Mouse (Mus musculus) skeletal muscle tissue, adult 2 months (tissue): Measurements from ENCODE around the gene 1700031F05Rik.
"Not testable (repeated sequence)": the region's sequence is repeated elsewhere in the genome, so short reads cannot be mapped to it uniquely, and the experiment has no call there.

Experiments
- DNase-seq: peaks from one replicate; pipeline ENCODE4 v3.0.0-alpha.2; 2012; ENCODE audit warnings: low read depth, low spot score

1700031F05Rik gene

DNA sequence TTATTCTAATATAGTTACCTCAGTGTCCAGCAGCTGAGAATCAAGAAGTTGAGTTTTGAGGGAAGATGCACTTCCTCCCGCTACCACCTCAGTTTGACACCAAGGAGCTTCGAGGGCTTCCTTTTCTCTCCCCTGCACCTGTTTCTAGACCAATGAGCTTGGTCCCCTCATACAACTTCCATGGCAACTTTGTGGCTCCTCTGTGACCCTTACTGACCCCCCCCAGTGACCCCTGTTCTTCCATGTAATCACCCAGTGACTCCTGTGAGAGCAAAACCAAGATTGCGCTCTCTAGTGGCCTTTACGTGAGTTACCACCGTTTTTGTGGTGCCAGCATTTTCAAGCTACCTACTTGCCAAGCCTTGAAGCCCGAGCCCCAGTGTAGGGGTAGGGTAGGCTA, at the start of gene 1700031F05Rik:
1700031F05Rik (minus strand) TSS at position 101 of the 400 bp plus-strand sequence.
- DNase-seq = no peak

DNA sequence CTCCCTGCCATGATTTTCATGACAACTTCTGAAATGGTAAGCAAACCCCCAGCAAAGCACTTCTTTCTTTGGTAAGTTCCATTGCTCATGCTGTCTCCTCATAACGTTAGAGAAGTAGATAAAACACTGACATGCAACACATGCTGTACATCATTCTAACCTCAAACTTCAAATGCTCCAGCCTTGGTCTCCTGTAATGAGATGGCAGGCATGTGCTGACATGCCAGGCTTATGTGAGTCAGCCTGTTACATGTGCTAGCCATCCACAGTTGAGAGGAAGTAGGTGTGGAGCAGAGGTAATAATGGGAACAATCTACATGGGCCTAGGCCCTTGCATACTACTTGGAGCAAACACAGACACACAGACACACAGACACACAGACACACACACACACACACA, 47.1 kb upstream of the 1700031F05Rik start:
- not testable (repeated sequence) for DNase-seq

DNA sequence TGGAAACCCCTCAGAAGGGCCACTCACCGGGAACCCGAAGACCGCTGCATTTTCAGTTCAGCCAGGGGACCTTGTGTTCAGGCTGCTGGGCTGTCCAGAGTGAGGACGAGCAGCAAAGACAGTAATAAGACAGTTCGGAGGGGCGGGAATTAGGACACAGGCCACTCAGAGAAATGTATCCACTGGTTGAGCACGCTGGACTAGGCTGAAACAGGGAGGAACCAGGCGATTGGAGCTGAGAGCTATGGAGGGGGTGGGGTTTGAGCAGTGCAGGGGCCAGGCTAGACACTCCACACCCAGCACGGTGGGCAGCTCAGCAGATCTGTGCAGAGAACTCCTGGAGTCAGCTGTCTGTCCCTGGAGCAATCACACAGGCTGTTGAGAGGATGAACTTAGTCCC, 40.8 kb upstream of the 1700031F05Rik start, which contains the start of the genes Dmrtc1a and 1700011M02Rik:
Dmrtc1a (minus strand) TSS at position 101 of the 400 bp plus-strand sequence.
1700011M02Rik (plus strand) TSS at position 319 of the 400 bp plus-strand sequence.
- not testable (repeated sequence) for DNase-seq

DNA sequence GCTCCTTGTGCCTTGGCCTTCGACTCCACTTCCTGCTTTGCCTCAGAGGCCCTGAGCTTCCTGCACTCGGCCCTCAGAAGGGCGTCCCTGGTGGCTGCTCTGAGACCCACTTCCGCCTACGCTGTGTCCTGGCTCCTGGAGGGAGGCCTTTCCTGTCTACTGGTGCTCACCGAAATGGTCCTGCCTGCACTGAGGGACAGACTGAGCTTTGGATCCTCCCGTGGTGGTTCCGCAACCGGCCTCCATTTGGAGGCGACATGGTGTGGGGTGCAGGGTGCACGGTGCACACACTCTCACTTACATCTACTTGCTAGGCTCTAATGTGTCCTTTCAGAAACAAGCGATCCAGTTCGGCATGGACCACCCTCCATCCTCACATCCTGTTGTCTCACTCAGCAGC, 13.3 kb downstream of the 1700031F05Rik start, which contains the start of gene Dmrtc1c2:
Dmrtc1c2 (minus strand) TSS at position 101 of the 400 bp plus-strand sequence.
- not testable (repeated sequence) for DNase-seq

DNA sequence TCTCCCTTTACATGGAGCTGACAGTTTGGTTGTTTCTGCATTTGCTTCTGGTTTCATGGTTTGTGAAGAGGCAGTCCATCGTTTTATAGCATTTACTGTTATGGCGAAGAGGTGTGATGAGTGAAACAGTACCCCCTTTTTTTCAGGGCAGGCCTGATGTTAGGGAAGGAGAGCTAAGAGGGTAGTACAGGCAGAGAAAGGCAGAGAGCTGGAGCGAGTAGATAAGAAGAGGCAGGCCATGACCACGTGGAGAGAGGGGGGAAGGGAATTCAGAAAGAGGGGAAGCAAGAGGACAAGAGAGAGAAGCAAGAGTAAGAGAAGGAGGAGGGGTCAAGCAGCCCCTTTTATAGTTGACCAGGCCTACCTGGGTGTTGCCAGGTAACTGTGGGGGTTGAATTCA, 55.5 kb downstream of the 1700031F05Rik start:
- DNase-seq = no peak
